Mouse (Mus musculus) gastrocnemius, postnatal 14 days (tissue): ENCODE measurements around the gene Pcsk5. TPM values are rescaled to one million over a fixed set of nuclear protein-coding genes. Genes with fewer than 3 reads are reported as not detected.

Experiments
- DNase-seq: peaks from one replicate; pipeline ENCODE4 v3.0.0; 2021; ENCODE audit warnings: mixed read lengths
- intact Hi-C: fragments of 180-260 bp; cut with DNase I; formaldehyde crosslinking; loops from one replicate; pipeline ENCODE4 v1.15.1; 2025; ENCODE audit warnings: low total_unique reads
- total RNA-seq, 2 experiments: library from RNA; stranded (reverse); gene quantifications; 2 replicates each; pipeline ENCODE4 v1.2.3; 2021

The Pcsk5 gene
- total RNA-seq, 2 experiments from 2014 or later: 6.2 to 7.0 TPM

GRCm38 (mm10) chr19:17427824-17428560 lies 409.4 kb downstream of the Pcsk5 start:
- intact Hi-C loops: no loop called here
- DNase-seq: no peak

GRCm38 (mm10) chr19:17423306-17423705 lies 414.1 kb downstream of the Pcsk5 start:
- DNase-seq: no peak
- intact Hi-C loops: no loop called here

- intact Hi-C loops: no loop called here
- no peak for DNase-seq
Measured at GRCm38 (mm10) chr19:17417855-17418254, 419.6 kb downstream of the Pcsk5 start.

DNA sequence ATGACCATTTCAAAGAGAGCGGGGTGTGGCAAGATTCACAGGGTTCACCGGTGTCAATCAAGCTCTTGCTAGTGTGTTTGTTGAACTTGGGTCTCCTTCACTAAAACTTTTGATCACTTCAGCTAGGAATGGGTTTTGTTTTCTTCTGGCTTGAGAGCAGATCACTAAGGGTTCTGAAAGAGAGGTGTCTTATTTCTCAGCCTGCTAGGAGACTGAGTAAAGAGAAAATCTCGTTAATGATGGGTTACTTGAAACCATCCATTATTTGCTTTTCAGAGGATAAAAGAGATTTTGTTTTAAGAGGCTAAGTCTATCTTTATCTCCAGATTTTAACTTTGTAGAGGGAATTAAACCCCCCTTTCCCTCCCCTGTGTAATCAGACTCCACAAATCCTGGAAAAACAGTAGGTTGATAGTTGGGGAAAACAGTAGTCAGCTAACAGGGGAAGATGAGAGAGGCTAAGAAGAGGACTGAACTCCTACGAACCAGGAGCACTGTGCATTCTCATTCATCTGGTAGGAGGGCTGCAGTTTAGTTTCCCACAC lies 424.4 kb downstream of the Pcsk5 start:
- no peak for DNase-seq
- intact Hi-C loops: no loop called here

GRCm38 (mm10) chr19:17410465-17411065 lies 426.9 kb downstream of the Pcsk5 start:
- intact Hi-C loops: no loop called here

DNA sequence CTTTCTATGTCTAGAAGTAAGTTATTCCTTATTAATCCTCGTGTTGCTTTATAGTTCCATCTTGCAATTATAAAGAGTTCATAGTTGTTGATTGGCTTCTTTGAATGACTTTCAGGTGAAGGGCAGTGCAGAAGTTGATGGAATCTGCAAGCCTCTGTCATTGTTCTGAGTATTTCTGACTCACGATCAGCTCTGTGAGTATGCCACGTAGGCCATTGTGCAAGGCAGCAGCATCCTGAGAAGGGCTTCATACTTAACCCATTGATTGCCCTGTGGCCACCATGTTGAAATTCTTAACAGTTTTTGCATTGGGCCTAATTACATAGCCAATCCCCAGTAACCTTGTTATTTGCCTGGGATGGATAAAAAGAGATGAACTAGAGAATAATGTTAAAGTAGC lies 428.1 kb downstream of the Pcsk5 start:
- intact Hi-C loops: no loop called here
- no peak for DNase-seq

More at GRCm38 (mm10) chr19:17410465-17411065, 426.9 kb downstream of the Pcsk5 start:
- DNase-seq: no peak

DNA sequence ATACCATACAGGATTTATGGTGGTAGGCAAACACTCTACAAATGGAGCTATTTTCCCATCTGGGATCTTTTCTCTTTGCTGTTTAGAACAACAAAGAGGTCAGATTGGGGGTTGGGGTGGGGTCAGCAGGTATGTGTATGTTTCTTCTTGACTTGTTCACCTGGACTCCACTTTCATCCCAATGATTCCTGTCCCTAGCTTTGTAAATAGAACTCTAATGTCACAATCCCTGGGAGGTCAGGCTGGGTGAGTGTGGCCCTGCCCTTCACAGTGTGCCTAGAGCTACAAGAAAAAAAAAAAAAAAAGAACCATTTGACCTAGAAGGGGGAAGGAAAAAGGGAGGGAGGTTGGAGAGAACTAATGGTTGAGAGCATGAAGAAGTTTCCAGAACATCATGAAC lies 428.8 kb downstream of the Pcsk5 start:
- intact Hi-C loops: no loop called here
- no peak for DNase-seq

DNA sequence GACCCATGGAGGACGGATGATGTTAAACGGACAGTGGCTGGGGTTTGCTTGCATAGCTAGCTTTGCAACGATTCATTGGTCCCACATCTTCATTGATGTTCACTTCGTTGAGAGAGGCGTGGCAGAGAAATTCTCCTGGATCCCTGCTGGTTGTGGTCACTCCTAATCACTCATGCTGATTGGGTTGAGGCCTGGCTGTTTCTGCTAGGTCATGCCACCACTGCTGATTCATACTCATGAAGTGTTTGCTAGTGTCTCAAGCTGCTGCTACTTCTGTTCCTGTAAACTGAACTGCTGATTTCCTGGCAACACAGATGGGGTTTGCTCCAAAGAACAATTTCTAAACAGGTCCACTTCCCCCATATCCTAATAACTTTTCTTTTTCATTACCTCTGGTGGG lies 430.6 kb downstream of the Pcsk5 start:
- intact Hi-C loops: no loop called here
- DNase-seq: no peak

- intact Hi-C loops: no loop called here
Measured at GRCm38 (mm10) chr19:17403175-17403574, 434.3 kb downstream of the Pcsk5 start.

GRCm38 (mm10) chr19:17400571-17400970 lies 436.9 kb downstream of the Pcsk5 start:
- intact Hi-C loops: no loop called here
- no peak for DNase-seq

More at GRCm38 (mm10) chr19:17403175-17403574, 434.3 kb downstream of the Pcsk5 start:
- no peak for DNase-seq

GRCm38 (mm10) chr19:17399965-17400364 lies 437.5 kb downstream of the Pcsk5 start:
- intact Hi-C loops: no loop called here

DNA sequence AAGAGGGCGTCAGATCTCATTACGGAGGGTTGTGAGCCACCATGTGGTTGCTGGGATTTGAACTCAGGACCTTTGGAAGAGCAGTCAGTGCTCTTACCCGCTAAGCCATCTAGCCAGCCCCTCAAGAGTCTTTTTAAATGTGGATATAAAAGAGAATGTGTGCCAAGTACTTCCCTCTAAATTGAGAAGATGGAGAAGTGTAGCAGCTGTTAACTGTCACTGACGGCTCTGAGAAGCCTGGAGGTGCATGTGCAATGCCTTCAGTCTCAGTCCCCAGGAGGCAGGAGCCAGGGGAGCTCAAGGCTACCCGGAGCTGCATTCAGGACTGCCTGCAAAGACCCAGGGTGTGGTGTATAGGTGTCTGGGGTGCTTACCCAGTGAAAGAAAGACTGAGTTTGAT lies 439.5 kb downstream of the Pcsk5 start:
- intact Hi-C loops: no loop called here
- DNase-seq: no peak

More at GRCm38 (mm10) chr19:17399965-17400364, 437.5 kb downstream of the Pcsk5 start:
- DNase-seq: no peak

- no peak for DNase-seq
- intact Hi-C loops: no loop called here
Measured at GRCm38 (mm10) chr19:17396802-17397201, 440.6 kb downstream of the Pcsk5 start.

GRCm38 (mm10) chr19:17393841-17394591 lies 443.4 kb downstream of the Pcsk5 start, which contains the start of gene Rfk:
Gene Rfk, plus strand, starts transcription at chr19:17394043.
- peak; percentile 95 for DNase-seq
- intact Hi-C loops: no loop called here

DNA sequence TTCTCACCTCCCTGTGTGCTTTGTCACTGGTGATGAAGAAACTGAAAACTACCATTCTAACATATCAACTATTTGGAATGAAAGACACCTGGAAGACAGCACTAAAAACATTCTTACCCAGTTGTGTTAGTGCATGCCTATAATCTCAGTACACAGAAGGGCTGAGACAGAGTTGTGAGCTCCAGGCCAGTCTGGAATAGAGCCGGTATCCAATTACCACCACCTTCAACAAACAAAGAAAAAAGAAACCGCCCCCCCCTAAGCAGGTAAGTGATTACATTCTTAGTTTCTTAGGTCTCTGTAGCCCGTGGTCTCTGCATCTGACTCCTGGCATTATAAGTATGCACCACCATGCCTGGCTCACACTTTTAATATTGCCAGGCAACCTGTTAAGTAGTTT lies 444.6 kb downstream of the Pcsk5 start:
- no peak for DNase-seq
- intact Hi-C loops: no loop called here

GRCm38 (mm10) chr19:17388404-17388803 lies 449.0 kb downstream of the Pcsk5 start:
- DNase-seq: no peak
- intact Hi-C loops: loop anchor here (5.0 kb wide), 1 partner anchor 266 kb away; no protein-coding TSS in a partner anchor

GRCm38 (mm10) chr19:17386424-17386823 lies 451.0 kb downstream of the Pcsk5 start:
- DNase-seq: no peak
- intact Hi-C loops: loop anchor here (5.0 kb wide), 1 partner anchor 264 kb away; no protein-coding TSS in a partner anchor

- intact Hi-C loops: loop anchor here (5.0 kb wide), 1 partner anchor 263 kb away; no protein-coding TSS in a partner anchor
- DNase-seq: no peak
Measured at GRCm38 (mm10) chr19:17385426-17385825, 452.0 kb downstream of the Pcsk5 start.

- intact Hi-C loops: loop anchor here (5.0 kb wide), 1 partner anchor 263 kb away; no protein-coding TSS in a partner anchor
- DNase-seq: no peak
Measured at GRCm38 (mm10) chr19:17385022-17385421, 452.4 kb downstream of the Pcsk5 start.
